Mouse (Mus musculus): ENCODE results near the gene Akr1c18. TPM values are rescaled to one million over a fixed set of nuclear protein-coding genes. Genes with fewer than 3 reads are reported as not detected.

Gene Akr1c18
- polyA plus RNA-seq, 1 experiment from 2014 or later: 30.5 TPM

GRCm38 (mm10) chr13:4172978-4173377 is 22.5 kb upstream of the Akr1c18 start:
- no peak overlapping the region for H3K27ac ChIP-seq (ENCODE audit: low read depth)
- H3K9ac ChIP-seq (replicated peaks): no peak overlapping the region
- no peaks in the 10 kb centered on the region for H3K27me3 ChIP-seq (ENCODE audit: insufficient read depth, low read length)
- no peak for TF ChIP-seq CTCF (IDR thresholded peaks at IDR 0.05; ENCODE audit: low read depth)
- TF ChIP-seq EP300 (IDR thresholded peaks at IDR 0.05; ENCODE audit: low read depth): no peak
- DNase-seq (no peak), ATAC-seq (no peak)
- H3K36me3 ChIP-seq (replicated peaks; ENCODE audit: insufficient read depth, low read length): no peaks in the 10 kb centered on the region
- H3K4me2 ChIP-seq (ENCODE audit: low read depth, low read length): no peak overlapping the region
- 45% methylated on average over 2 of the region's 2 CpGs for WGBS (ENCODE audit: insufficient replicate concordance)
- H3K4me1 ChIP-seq (ENCODE audit: insufficient read depth): no peaks in the 10 kb centered on the region
- no peaks in the 10 kb centered on the region for H3K9me3 ChIP-seq (ENCODE audit: low read length)
- no peak overlapping the region for H3K4me3 ChIP-seq (ENCODE audit: low read depth, low read length)

DNA sequence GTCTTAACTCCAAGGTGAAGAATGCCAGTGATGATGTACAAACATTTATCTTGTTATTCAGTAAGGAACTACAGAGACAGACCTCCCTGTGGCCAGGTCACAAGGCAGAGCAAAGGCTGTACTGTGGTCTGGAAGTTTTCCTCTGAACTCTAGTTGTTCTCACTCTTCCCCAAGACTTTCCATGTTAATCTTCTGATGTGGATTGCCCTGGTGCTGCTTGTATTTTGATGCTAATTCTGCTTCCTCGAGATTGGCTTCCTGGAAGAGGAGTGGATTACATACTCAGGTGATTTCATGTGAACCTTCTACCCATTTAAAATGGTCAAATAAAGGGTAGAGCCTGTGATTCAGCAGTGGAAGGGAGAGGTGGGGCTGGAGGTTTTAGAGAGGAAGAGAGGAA is 17.6 kb upstream of the Akr1c18 start:
- TF ChIP-seq EP300 (IDR thresholded peaks at IDR 0.05; ENCODE audit: low read depth): no peak
- TF ChIP-seq CTCF (IDR thresholded peaks at IDR 0.05; ENCODE audit: low read depth): no peak
- Histone ChIP-seq H3K4me3 (ENCODE audit: low read depth, low read length) (no peak overlapping the region), H3K27ac (ENCODE audit: low read depth) (no peak overlapping the region), H3K9ac (replicated peaks) (no peak overlapping the region), H3K4me2 (ENCODE audit: low read depth, low read length) (no peak overlapping the region), H3K36me3 (replicated peaks; ENCODE audit: insufficient read depth, low read length) (no peaks in the 10 kb centered on the region), H3K27me3 (ENCODE audit: insufficient read depth, low read length) (no peaks in the 10 kb centered on the region), H3K9me3 (ENCODE audit: low read length) (no peaks in the 10 kb centered on the region), H3K4me1 (ENCODE audit: insufficient read depth) (no peaks in the 10 kb centered on the region)
- no peak for DNase-seq
- WGBS (ENCODE audit: insufficient replicate concordance): 37% methylated on average over 1 of the region's 1 CpGs
- no peak for ATAC-seq

DNA sequence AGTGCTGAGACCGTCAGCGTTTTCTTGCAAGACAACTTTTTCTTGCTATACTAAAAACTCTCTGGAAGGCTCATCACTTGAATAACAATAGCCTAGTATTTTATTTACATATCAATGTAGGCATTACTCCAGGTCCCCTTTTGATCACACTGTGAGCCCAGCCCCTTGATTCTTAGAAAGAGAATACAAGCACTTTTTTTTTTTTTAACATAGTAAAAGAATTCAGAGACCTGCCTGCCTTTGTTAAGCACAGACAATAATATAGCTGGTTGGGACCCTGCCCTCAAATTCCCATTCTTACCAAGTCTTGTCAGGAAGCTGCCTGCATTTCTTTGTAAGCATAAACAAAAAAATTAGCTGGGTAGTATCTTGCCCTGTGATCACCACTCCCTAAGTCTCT is 4.8 kb upstream of the Akr1c18 start:
- H3K9ac ChIP-seq (replicated peaks): no peak overlapping the region
- H3K27me3 ChIP-seq (ENCODE audit: insufficient read depth, low read length): no peaks in the 10 kb centered on the region
- H3K4me1 ChIP-seq (ENCODE audit: insufficient read depth): no peaks in the 10 kb centered on the region
- H3K36me3 ChIP-seq (replicated peaks; ENCODE audit: insufficient read depth, low read length): no peaks in the 10 kb centered on the region
- H3K4me3 ChIP-seq (ENCODE audit: low read depth, low read length): no peak overlapping the region
- H3K9me3 ChIP-seq (ENCODE audit: low read length): no peaks in the 10 kb centered on the region
- no peak for ATAC-seq
- H3K4me2 ChIP-seq (ENCODE audit: low read depth, low read length): no peak overlapping the region
- H3K27ac ChIP-seq (ENCODE audit: low read depth): no peak overlapping the region
- 67% methylated on average over 2 of the region's 2 CpGs for WGBS (ENCODE audit: insufficient replicate concordance)
- no peak for TF ChIP-seq EP300 (IDR thresholded peaks at IDR 0.05; ENCODE audit: low read depth)
- no peak for TF ChIP-seq CTCF (IDR thresholded peaks at IDR 0.05; ENCODE audit: low read depth)
- DNase-seq: no peak

GRCm38 (mm10) chr13:4153593-4153992 is 3.1 kb upstream of the Akr1c18 start:
- no peak overlapping the region for H3K4me2 ChIP-seq (ENCODE audit: low read depth, low read length)
- 69% methylated on average over 3 of the region's 3 CpGs for WGBS (ENCODE audit: insufficient replicate concordance)
- TF ChIP-seq EP300 (IDR thresholded peaks at IDR 0.05; ENCODE audit: low read depth) (no peak), CTCF (IDR thresholded peaks at IDR 0.05; ENCODE audit: low read depth) (no peak)
- no peak overlapping the region for H3K9ac ChIP-seq (replicated peaks)
- no peaks in the 10 kb centered on the region for H3K36me3 ChIP-seq (replicated peaks; ENCODE audit: insufficient read depth, low read length)
- no peak overlapping the region for H3K4me3 ChIP-seq (ENCODE audit: low read depth, low read length)
- no peaks in the 10 kb centered on the region for H3K27me3 ChIP-seq (ENCODE audit: insufficient read depth, low read length)
- ATAC-seq: no peak
- no peak for DNase-seq
- H3K4me1 ChIP-seq (ENCODE audit: insufficient read depth): no peaks in the 10 kb centered on the region
- no peaks in the 10 kb centered on the region for H3K9me3 ChIP-seq (ENCODE audit: low read length)
- no peak overlapping the region for H3K27ac ChIP-seq (ENCODE audit: low read depth)

GRCm38 (mm10) chr13:4152908-4153307 is 2.5 kb upstream of the Akr1c18 start:
- Histone ChIP-seq H3K4me1 (ENCODE audit: insufficient read depth) (no peaks in the 10 kb centered on the region), H3K27me3 (ENCODE audit: insufficient read depth, low read length) (no peaks in the 10 kb centered on the region), H3K9ac (replicated peaks) (no peak overlapping the region), H3K36me3 (replicated peaks; ENCODE audit: insufficient read depth, low read length) (no peaks in the 10 kb centered on the region), H3K27ac (ENCODE audit: low read depth) (no peak overlapping the region), H3K4me2 (ENCODE audit: low read depth, low read length) (no peak overlapping the region), H3K9me3 (ENCODE audit: low read length) (no peaks in the 10 kb centered on the region), H3K4me3 (ENCODE audit: low read depth, low read length) (no peak overlapping the region)
- ATAC-seq (no peak), DNase-seq (no peak)
- 40% methylated on average over 2 of the region's 2 CpGs for WGBS (ENCODE audit: insufficient replicate concordance)
- TF ChIP-seq EP300 (IDR thresholded peaks at IDR 0.05; ENCODE audit: low read depth) (no peak), CTCF (IDR thresholded peaks at IDR 0.05; ENCODE audit: low read depth) (no peak)

DNA sequence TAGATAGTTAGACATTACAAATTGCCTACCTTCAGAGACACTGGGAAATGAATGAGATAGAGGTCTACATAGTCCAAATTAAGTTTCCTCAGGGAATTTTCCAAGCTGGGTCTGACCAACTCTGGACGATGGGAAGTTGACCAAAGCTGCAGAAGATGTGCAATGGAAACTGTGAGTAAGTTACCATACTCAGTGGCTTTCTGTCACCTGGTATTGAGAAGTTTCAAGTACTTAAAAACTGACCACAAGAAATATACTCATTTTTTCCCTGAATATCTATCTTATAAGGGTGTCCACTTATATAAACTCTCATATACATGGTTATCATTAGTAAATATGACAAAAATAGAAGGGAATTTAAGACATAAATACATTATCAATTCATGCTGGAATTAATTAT is 6.2 kb downstream of the Akr1c18 start:
- no peak overlapping the region for H3K4me2 ChIP-seq (ENCODE audit: low read depth, low read length)
- TF ChIP-seq CTCF (IDR thresholded peaks at IDR 0.05; ENCODE audit: low read depth) (no peak), EP300 (IDR thresholded peaks at IDR 0.05; ENCODE audit: low read depth) (no peak)
- 63% methylated on average over 1 of the region's 1 CpGs for WGBS (ENCODE audit: insufficient replicate concordance)
- H3K27me3 ChIP-seq (ENCODE audit: insufficient read depth, low read length): no peaks in the 10 kb centered on the region
- H3K9ac ChIP-seq (replicated peaks): no peak overlapping the region
- no peak for DNase-seq
- no peaks in the 10 kb centered on the region for H3K9me3 ChIP-seq (ENCODE audit: low read length)
- H3K27ac ChIP-seq (ENCODE audit: low read depth): no peak overlapping the region
- H3K4me1 ChIP-seq (ENCODE audit: insufficient read depth): no peaks in the 10 kb centered on the region
- no peak for ATAC-seq
- H3K36me3 ChIP-seq (replicated peaks; ENCODE audit: insufficient read depth, low read length): no peaks in the 10 kb centered on the region
- no peak overlapping the region for H3K4me3 ChIP-seq (ENCODE audit: low read depth, low read length)

GRCm38 (mm10) chr13:4133070-4133469 is 17.4 kb downstream of the Akr1c18 start:
- no peaks in the 10 kb centered on the region for H3K9me3 ChIP-seq (ENCODE audit: low read length)
- H3K27ac ChIP-seq (ENCODE audit: low read depth): no peak overlapping the region
- DNase-seq (peak; percentile 37), ATAC-seq (no peak)
- H3K4me1 ChIP-seq (ENCODE audit: insufficient read depth): no peaks in the 10 kb centered on the region
- H3K9ac ChIP-seq (replicated peaks): no peak overlapping the region
- no peak overlapping the region for H3K4me3 ChIP-seq (ENCODE audit: low read depth, low read length)
- 36% methylated on average over 2 of the region's 2 CpGs for WGBS (ENCODE audit: insufficient replicate concordance)
- TF ChIP-seq EP300 (IDR thresholded peaks at IDR 0.05; ENCODE audit: low read depth) (no peak), CTCF (IDR thresholded peaks at IDR 0.05; ENCODE audit: low read depth) (peak; percentile 60)
- H3K36me3 ChIP-seq (replicated peaks; ENCODE audit: insufficient read depth, low read length): no peaks in the 10 kb centered on the region
- H3K27me3 ChIP-seq (ENCODE audit: insufficient read depth, low read length): no peaks in the 10 kb centered on the region
- H3K4me2 ChIP-seq (ENCODE audit: low read depth, low read length): no peak overlapping the region
